Mouse (Mus musculus) adrenal gland (tissue): ENCODE data around the gene Nfib.
"Not testable (repeated sequence)": the region's sequence is repeated elsewhere in the genome, so short reads cannot be mapped to it uniquely, and the experiment has no call there.

Experiments used
- intact Hi-C: fragments of 180-260 bp; cut with DNase I; formaldehyde crosslinking; loops from one replicate; pipeline ENCODE4 v1.15.1; 2025

The Nfib gene

DNA sequence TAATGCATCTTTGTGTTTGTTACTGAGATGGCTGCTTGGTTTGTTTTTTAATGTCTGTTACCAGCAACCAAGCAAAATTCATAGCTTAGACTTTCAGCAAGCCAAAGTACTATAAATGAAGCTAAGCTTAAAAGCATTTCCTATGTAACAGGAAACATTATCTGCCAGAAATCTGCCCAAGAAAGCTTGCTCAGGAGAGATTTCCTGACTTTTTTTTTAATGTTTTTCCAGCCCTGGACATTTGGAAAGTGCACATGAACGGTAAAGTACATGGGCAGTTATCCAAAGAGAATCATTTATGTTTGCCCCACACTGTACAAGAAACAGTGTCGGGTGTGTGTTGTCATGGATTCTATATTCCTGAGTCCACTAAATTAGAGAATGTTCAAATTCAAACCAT, 429.6 kb downstream of the Nfib start:
- intact Hi-C loops: no loop called here

DNA sequence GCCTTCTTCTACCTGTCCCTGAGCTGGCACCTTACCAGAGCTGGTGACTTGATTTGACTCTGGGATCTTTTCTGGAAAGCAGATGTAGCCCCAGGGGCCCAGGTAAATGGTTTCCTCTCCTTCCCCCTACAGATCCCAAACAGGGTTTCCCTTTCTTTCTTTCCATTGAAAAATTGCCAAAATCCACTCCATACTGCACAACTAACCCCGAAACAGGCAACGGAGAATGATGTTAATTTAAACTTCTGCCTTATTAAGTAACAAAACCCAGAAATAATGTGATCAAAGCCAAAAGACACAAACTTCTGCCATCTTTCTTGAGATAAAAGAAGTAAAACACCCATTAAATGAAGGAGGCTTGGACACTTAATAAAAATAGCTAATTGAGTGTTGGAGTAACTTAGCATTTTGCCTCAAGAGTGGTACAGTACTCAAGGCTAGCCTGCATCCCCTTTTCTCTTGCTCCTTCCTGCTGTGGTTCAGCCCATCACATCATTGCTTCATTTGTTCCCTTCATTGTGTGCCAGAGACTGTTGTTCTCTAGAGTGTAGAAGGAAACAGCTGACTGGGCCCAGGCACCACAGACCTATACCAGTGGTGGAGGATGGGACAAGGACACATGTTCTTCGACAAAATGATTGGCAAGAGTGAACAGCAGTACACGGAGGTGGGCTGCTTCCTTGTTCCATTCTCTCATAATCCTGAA, 432.3 kb downstream of the Nfib start:
- intact Hi-C loops: no loop called here

DNA sequence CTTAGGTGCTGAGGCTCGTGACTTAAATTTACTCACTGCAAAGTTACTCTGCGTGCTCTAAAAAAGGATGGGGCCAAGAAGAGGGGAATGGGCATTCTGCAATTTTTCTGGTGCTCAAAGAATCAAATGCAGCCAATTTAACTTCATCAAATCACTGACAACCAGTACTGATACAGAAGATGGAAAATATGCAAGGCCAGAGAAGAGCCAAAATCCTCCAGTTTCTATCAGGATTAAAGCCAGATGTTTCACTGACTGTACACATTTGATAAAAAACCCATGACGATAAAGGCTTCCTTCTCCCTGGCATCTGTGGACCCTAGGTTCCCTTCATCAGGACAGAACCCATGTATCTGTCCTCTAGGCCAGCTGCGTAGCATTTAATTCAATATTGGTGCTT, 433.5 kb downstream of the Nfib start:
- intact Hi-C loops: no loop called here

DNA sequence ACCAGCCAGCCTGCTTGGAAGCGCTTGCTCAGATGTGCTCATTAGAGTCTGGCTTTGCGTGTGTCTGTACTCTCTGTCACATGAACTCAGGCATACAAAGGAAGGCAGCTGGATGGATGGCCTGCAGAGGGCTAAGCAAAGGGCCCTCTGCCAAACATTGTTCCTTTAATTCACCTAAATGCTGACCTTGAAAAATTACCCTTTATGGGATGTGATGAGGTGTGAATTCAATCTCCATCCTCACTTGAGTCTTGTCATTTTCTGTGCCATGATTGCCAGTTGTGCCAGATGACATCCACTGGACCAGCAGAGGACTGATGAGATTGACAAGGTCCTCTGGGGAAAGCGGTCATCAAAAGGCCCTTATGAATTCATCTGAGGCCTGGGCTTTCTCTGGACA, 434.0 kb downstream of the Nfib start:
- intact Hi-C loops: no loop called here

DNA sequence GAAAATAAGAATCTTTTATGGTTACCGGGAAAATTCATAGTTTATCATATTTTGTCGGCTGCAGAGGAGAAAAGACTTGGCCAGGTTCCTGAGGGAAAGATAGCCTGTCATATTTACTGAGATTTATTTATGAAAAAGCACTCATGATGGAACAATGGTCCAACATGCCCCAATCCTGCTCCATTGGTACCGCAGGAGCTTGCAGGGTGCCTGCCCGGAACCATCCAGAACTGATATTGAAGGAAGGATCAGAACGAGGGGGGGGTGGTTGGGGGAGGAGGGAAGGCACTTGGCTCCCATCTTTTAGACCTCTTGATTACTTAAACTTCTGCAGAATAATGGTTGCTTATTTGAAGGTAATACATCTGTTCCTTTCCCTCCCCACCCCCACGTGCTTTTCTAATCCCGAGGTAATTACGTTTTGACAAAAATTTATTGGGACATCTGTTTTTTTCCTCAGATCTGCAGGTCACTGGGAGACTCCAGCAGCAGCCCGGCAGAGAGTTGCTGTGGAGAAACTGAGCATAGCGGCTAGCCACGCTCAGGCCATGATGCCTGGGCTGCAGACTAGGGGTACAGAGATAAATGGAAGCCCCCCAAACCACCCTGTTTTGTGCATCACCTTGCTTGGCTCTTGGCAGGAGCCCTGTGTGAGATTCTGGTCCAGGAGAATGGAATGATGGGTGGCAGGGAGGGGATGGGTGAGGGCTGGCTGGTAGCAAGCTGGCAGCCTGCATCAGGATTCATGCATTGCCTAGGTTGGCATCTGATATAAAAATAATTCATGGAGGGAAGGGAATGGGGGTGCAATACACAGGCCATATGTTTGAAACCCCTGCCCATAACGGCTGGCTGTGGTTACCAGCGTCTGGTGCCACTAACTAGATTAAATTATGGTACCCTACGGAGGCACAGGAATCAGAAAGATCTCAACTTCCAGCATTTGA, 437.4 kb downstream of the Nfib start:
- intact Hi-C loops: no loop called here

DNA sequence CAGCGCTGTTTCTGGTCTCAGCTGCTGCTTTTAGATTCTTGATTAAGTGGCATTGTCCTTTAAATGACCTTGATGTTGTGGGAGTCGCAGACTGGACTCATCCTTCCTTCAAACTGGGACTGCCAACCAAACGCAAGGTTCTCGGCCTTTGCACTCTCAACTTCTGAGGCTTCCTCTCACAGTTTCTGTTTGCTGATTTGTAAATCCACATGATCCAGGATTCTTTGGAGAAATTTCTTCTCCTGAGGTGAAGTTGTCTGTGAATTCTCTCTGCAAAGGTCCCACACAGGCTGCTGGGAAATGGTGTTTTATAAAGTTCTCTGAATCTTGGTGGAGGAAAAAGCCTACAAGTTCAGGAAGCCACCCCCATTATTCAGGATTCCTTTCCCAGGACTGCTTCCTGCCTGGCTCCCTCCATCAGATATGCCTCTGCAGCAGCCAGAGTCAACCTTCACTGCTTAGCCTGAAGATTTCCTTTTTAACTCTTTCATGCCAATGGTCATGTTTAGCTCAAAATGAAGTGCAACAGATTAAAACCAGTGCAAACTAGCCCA, 439.4 kb downstream of the Nfib start:
- intact Hi-C loops: no loop called here

DNA sequence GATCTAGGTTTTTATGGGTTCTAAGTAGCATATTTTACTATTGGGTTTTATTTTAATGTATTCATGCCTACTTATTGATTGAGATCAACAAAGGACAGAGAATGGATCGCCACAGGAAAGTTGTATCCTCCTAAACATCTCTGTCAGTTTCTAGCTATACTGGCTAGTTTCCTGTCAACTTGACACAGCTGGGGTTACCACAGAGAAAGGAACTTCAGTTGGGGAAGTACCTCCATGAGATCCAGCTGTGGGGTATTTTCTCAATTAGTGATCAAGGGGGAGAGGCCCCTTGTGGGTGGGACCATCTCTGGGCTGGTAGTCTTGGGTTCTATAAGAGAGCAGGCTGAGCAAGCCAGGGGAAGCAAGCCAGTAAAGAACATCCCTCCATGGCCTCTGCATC, 447.0 kb downstream of the Nfib start:
- intact Hi-C loops: not testable (repeated sequence)

DNA sequence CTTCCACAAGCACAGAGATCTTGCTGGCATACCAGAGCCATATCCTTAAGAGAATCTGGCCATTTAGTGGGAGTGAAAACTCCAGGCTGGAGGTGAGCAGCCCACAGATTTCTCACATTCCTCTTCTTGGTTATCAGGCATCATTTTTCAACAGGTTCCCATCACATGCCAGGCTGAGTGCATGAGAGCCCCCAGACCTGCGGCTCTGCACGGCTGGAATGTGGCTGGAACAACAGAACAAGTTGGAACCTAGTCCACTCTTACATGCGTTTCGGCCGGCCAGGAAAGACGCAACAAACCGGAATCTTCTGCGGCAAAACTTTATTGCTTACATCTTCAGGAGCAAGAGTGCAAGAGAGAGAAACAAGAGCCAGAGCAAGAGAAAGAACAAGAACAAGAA, 453.5 kb downstream of the Nfib start:
- intact Hi-C loops: no loop called here

DNA sequence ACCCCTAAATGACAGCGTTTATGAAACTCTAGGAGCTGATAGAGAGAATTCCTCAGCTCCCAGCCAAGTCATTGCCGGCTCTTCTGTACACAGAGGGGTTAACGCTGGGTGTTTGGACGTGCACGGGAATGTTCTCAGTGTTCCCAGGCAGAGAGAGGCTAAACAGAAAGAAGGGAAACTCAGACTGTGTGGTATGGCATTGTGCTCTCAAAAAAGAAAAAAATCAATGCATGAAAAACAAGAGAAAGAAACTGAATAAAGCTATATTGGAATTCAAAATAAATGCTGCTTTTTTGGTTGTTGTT, 455.2 kb downstream of the Nfib start:
- intact Hi-C loops: no loop called here

DNA sequence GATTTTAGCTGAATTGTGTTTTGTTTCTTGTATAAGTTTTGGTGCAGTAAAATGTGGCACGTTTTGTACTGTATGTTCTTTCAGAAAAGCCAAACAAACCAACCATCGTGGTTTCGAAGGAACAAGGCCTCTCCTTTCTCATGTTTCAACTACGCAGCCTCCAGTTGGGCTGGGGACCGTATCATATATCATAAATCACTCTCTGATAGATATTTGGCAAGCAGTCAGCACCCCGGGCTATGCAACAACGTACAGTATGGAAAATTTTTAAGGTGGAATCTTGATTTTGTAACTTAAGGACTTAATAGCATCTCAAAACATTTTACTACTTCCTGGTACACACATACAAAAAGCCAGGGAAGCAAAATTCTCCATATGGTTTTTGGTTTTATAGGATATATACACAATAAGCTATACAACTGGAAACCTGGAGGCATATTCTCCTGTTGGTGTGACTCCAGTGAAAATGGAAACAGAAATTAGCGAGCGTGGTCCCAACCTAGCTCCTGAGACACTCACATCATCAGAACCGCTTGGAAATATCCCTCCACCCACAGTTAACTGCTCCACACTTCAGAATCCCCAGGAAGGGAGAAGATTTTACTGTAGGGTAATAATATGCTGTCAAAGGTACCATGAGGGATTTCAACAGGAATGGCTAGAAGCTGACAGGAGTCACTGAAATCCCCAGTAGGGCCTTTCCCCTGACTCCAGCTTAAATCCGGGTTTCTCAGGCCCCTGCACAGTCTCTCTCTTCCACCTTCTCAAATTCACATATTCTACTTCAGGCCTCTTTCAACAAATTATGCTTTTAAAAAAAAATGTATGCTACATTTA, 455.8 kb downstream of the Nfib start:
- intact Hi-C loops: no loop called here

DNA sequence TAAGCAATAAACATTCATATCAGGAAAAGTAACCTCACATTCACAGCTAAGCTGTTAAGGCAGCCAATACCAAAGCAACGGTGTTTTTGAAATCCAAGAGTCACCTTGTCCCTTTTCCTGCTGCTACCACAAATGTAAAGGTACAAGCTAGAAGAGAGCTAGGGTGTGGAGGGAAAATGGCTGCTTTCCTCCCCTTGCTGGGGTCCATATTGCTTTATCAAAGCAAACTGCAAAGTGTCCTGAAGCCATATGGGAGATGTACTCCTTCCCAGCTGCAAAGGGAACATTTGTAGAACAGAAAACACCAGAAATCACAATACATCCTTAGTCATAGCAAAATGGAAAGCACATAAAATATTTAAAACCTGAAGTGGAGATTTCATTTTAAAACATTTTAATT, 456.6 kb downstream of the Nfib start:
- intact Hi-C loops: no loop called here

DNA sequence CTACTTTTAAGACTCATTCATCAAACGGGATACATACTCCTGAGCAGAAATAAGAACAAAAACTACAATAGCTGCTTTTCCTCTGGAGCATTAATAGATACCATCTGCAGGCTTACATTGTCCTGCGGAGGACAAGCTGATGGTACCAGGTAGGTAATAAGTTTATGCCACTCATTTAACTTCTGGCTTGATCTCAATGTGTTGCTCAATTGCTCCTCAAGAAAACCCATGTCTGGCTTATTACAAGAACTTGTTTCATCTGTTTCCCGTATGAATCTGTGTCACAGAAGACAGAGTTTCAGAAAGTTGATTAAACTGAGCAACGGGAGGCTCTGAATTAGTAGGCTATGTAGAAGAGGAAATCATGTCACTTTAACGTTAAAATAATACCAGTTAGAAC, 457.5 kb downstream of the Nfib start:
- intact Hi-C loops: no loop called here

DNA sequence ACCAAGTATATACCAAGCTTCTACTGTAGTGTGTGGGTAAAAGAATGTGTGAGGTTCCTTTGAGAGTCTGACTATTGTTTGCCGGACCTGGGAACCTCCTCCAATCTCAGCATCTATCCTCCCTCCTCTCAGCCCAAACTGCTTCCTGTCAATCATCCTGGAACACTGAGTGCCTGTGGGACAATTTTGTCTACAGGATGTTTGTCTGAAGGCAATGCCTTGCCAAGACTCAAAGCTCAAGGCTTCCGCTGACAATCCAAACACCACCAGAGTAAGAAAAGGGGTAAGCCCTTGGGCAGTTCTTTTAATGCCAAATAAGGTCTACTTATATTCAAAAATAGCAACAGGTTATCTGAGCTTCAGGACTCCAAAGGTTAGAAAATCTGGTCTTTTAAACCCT, 459.3 kb downstream of the Nfib start:
- intact Hi-C loops: no loop called here
